Comparison of ENCODE assay signal across 8 mouse cellular contexts in the genomic region with DNA sequence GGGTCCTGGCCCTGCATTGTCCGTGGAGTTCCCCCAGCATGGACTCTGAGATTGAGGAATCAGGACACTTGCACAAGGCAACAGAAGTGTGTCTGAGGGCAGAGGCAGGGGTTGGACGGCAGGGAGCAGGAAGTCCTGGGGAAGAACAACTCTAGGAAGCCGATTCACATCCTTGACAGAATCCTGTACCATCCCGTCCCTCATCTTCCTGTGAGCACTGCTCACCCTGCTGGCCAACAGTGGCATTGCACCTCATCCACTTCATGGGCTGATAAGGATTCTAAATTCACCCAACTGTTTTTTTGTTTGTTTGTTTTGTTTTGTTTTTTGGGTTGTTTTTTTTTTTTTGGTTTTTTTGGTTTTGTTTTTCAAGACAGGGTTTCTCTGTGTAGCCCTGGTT. TPM values are rescaled to one million over a fixed set of nuclear protein-coding genes. Genes with fewer than 3 reads are reported as not detected.
DNase-seq lines count a peak whose midpoint lies in the region; ATAC-seq lines count a peak whose summit lies in the region.

No protein-coding gene starts in this region.

- ATAC-seq in cerebellum, adult (ENCODE audit: insufficient number of reproducible peaks, low FRiP score, low TSS enrichment): no peak
- peak; percentile 72; the same call in 1 of the 2 replicates for ATAC-seq in common myeloid progenitor, adult 5-6 weeks (replicated peaks; ENCODE audit: low read depth, poor library complexity, severe bottlenecking)
- no peak for ATAC-seq in midbrain, embryonic 11.5 days (ENCODE audit: low FRiP score)

- DNase-seq in cerebellum, adult 11 months: peak; percentile 64
- DNase-seq in ZHBTc4 (ENCODE audit: low read depth, low spot score): peak; percentile 88
- peak; percentile 78 to 88 for DNase-seq in heart, postnatal 14 days
- peak; percentile 36 for DNase-seq in left cerebral cortex, adult 11 months (ENCODE audit: low spot score)
- DNase-seq in midbrain, embryonic 11.5 days (ENCODE audit: low spot score, missing footprints): peak; percentile 99
- DNase-seq in spleen, postnatal 36 days (ENCODE audit: low spot score in 2 of 2): peak; percentile 24 to 48

- H3K9ac ChIP-seq in midbrain, embryonic 11.5 days (ENCODE audit: low read length): no peak overlapping the region

- WGBS in midbrain, embryonic 11.5 days: 25% methylated on average over 4 of the region's 4 CpGs

- H3K4me2 ChIP-seq in midbrain, embryonic 11.5 days: no peak overlapping the region

- no peaks in the 10 kb centered on the region for H3K27me3 ChIP-seq in midbrain, embryonic 11.5 days (ENCODE audit: control insufficient read depth, insufficient read depth, low read length)

- no peaks in the 10 kb centered on the region for H3K9me3 ChIP-seq in midbrain, embryonic 11.5 days (ENCODE audit: control insufficient read depth, low read length)

- intact Hi-C loops in heart, postnatal 14 days (cut with DNase I): loop anchor here (1.0 to 5.0 kb wide), 4 partner anchors 98 to 432 kb away; no protein-coding TSS in a partner anchor

- no peak overlapping the region for H3K4me3 ChIP-seq in midbrain, embryonic 11.5 days (ENCODE audit: low read depth, low read length)

- H3K4me1 ChIP-seq in midbrain, embryonic 11.5 days (ENCODE audit: control insufficient read depth, insufficient read depth, low read length): no peaks in the 10 kb centered on the region

- no peaks in the 10 kb centered on the region for H3K36me3 ChIP-seq in midbrain, embryonic 11.5 days (ENCODE audit: control insufficient read depth, insufficient read depth, low read length)

- H3K27ac ChIP-seq in midbrain, embryonic 11.5 days (ENCODE audit: low read depth, low read length): no peak overlapping the region

RNA-seq across cellular contexts. Expression of gene Lamc3, which starts 28.0 kb away (rescaled TPM):
- total RNA-seq in common myeloid progenitor, adult 5-6 weeks (2017): 0.14 TPM in 1 of 2 replicates, not detected in the other
- 1 to 10 TPM in 1 of 2 experiments, under 1 TPM in 1; 0.85 to 1.3 TPM for total RNA-seq in heart, postnatal 14 days (2021)
- 7.7 and 9.6 TPM in 2 replicates for polyA plus RNA-seq in midbrain, embryonic 11.5 days (2014; fragmentation: Nextera tagmentation; extraction: Ambion mirVana)

RNA-seq across cellular contexts. Expression of gene Aif1l, which starts 34.8 kb away (rescaled TPM):
- 0.29 and 0.91 TPM in 2 replicates for total RNA-seq in common myeloid progenitor, adult 5-6 weeks (2017)
- total RNA-seq in heart, postnatal 14 days (2021): 1 to 10 TPM; 3.8 to 5.3 TPM
- polyA plus RNA-seq in midbrain, embryonic 11.5 days (2014; fragmentation: Nextera tagmentation; extraction: Ambion mirVana): 65.0 and 65.7 TPM in 2 replicates

RNA-seq across cellular contexts. Expression of gene Nup214, which starts 59.1 kb away (rescaled TPM):
- total RNA-seq in common myeloid progenitor, adult 5-6 weeks (2017): 31.2 and 62.2 TPM in 2 replicates
- 10 to 100 TPM; 37.0 to 38.1 TPM for total RNA-seq in heart, postnatal 14 days (2021)
- 64.6 and 64.7 TPM in 2 replicates for polyA plus RNA-seq in midbrain, embryonic 11.5 days (2014; fragmentation: Nextera tagmentation; extraction: Ambion mirVana)

Comparison
In these comparisons a context has a peak if more than half of its experiments do, and no peak if none do; other contexts are left out.
1. DNase-seq: peak in every context shown above with its lines; median percentile 99 in midbrain, embryonic 11.5 days; 88 in ZHBTc4; 83 in heart, postnatal 14 days; 64 in cerebellum, adult 11 months; 36 in left cerebral cortex, adult 11 months; 36 in spleen, postnatal 36 days.